Mouse (Mus musculus) intestine, postnatal 0 days (tissue): Measurements from ENCODE around the gene Slc39a13. TPM values are rescaled to one million over a fixed set of nuclear protein-coding genes. Genes with fewer than 3 reads are reported as not detected.

Experiments used
- ATAC-seq: fragments of 200-750 bp; cut with Nextera tagmentation; 2 replicates; pipeline ENCODE4 v1.8.0; 2017; ENCODE audit warnings: mild to moderate bottlenecking, moderate TSS enrichment, moderate library complexity
- H3K27ac ChIP-seq: fragments of 300-500 bp; sonication (generic); 2 replicates; pipeline ENCODE4 v1.5.1; 2014; ENCODE audit warnings: mild to moderate bottlenecking, low read depth, low read length, moderate library complexity
- H3K27me3 ChIP-seq: fragments of 300-500 bp; sonication (generic); replicated peaks from 2 replicates; pipeline ENCODE4 v1.6.1; 2014; ENCODE audit warnings: low read length, mixed read lengths; ENCODE audit not compliant: control insufficient read depth, insufficient read depth
- H3K36me3 ChIP-seq: fragments of 300-500 bp; sonication (generic); 2 replicates; pipeline ENCODE4 v1.6.1; 2014; ENCODE audit warnings: mild to moderate bottlenecking, moderate library complexity; ENCODE audit not compliant: control insufficient read depth, insufficient read depth
- H3K4me1 ChIP-seq: fragments of 300-500 bp; sonication (generic); replicated peaks from 2 replicates; pipeline ENCODE4 v1.6.1; 2014; ENCODE audit warnings: antibody characterized with exemption, low read length, mixed read lengths; ENCODE audit not compliant: control insufficient read depth, insufficient read depth
- H3K4me2 ChIP-seq: fragments of 300-500 bp; sonication (generic); replicated peaks from 2 replicates; pipeline ENCODE4 v1.6.1; 2014; ENCODE audit warnings: low read depth, mild to moderate bottlenecking, moderate library complexity
- H3K4me3 ChIP-seq: fragments of 300-500 bp; sonication (generic); 2 replicates; pipeline ENCODE4 v1.5.1; 2014; ENCODE audit warnings: low read depth, low read length
- H3K9ac ChIP-seq: fragments of 300-500 bp; sonication (generic); 2 replicates; pipeline ENCODE4 v1.6.1; 2014; ENCODE audit warnings: mild to moderate bottlenecking, low read depth, low read length
- H3K9me3 ChIP-seq: fragments of 300-500 bp; sonication (generic); 2 replicates; pipeline ENCODE4 v1.6.1; 2016; ENCODE audit warnings: mixed run types; ENCODE audit not compliant: control insufficient read depth
- CTCF ChIP-seq: sonication (generic); IDR thresholded peaks from 2 replicates; pipeline ENCODE4 v1.5.1; 2016; ENCODE audit warnings: low read depth, mild to moderate bottlenecking, control low read depth, antibody characterized with exemption, moderate library complexity
- WGBS: fragments of 180-500 bp; shearing (Covaris S2); extraction: QIAGEN DNeasy Blood & Tissue Kit; methylation state at CpG from one replicate; pipeline ENCODE4 v1.1.7; 2014; 5-methylcytosine and 5-hydroxymethylcytosine counted together
- polyA plus RNA-seq: library from polyadenylated mRNA; unstranded; fragments of >200 nt; fragmentation: Nextera tagmentation; extraction: Ambion mirVana; gene quantifications from 2 replicates; pipeline ENCODE4 v1.2.1, GENCODE M21; 2015

Gene Slc39a13
- polyA plus RNA-seq, 1 experiment from 2014 or later, result 15.0 TPM

GRCm38 (mm10) chr2:91086392-91087237 lies 16.4 kb upstream of the Slc39a13 start:
- no peaks in the 10 kb centered on the region for H3K9me3 ChIP-seq
- H3K4me2 ChIP-seq, result no peak overlapping the region
- H3K4me3 ChIP-seq, result no peak overlapping the region
- ATAC-seq, result no peak
- WGBS, result 76% methylated on average over 9 of the region's 9 CpGs
- H3K9ac ChIP-seq, result no peak overlapping the region
- no peaks in the 10 kb centered on the region for H3K4me1 ChIP-seq
- no peak overlapping the region for H3K27ac ChIP-seq
- TF ChIP-seq CTCF, result no peak
- H3K27me3 ChIP-seq, result no peaks in the 10 kb centered on the region
- H3K36me3 ChIP-seq, result no peaks in the 10 kb centered on the region

- Histone ChIP-seq H3K9me3 (no peaks in the 10 kb centered on the region), H3K4me3 (no peak overlapping the region), H3K27ac (no peak overlapping the region), H3K4me2 (no peak overlapping the region), H3K4me1 (no peaks in the 10 kb centered on the region), H3K36me3 (no peaks in the 10 kb centered on the region), H3K27me3 (no peaks in the 10 kb centered on the region), H3K9ac (no peak overlapping the region)
- ATAC-seq, result no peak
- no peak for TF ChIP-seq CTCF
- 88% methylated on average over 14 of the region's 14 CpGs for WGBS
Observed at GRCm38 (mm10) chr2:91085494-91086391, 15.5 kb upstream of the Slc39a13 start.

- Histone ChIP-seq H3K27ac (no peak overlapping the region; the same call in 1 of the 2 replicates), H3K9me3 (no peaks in the 10 kb centered on the region), H3K4me2 (no peak overlapping the region), H3K9ac (no peak overlapping the region), H3K27me3 (no peaks in the 10 kb centered on the region), H3K4me3 (no peak overlapping the region), H3K36me3 (no peaks in the 10 kb centered on the region), H3K4me1 (no peaks in the 10 kb centered on the region)
- ATAC-seq, result no peak
- no peak for TF ChIP-seq CTCF
- WGBS, result 81% methylated on average over 15 of the region's 15 CpGs
Observed at GRCm38 (mm10) chr2:91084179-91084820, 14.1 kb upstream of the Slc39a13 start.

- H3K9me3 ChIP-seq, result no peaks in the 10 kb centered on the region
- H3K27ac ChIP-seq, result no peak overlapping the region; the same call in 1 of the 2 replicates
- no peaks in the 10 kb centered on the region for H3K4me1 ChIP-seq
- no peak overlapping the region for H3K9ac ChIP-seq
- no peak for TF ChIP-seq CTCF
- H3K4me3 ChIP-seq, result no peak overlapping the region
- no peaks in the 10 kb centered on the region for H3K27me3 ChIP-seq
- H3K4me2 ChIP-seq, result no peak overlapping the region
- 47% methylated on average over 1 of the region's 1 CpGs for WGBS
- no peak for ATAC-seq
- no peaks in the 10 kb centered on the region for H3K36me3 ChIP-seq
Observed at GRCm38 (mm10) chr2:91083366-91083940, 13.2 kb upstream of the Slc39a13 start.

GRCm38 (mm10) chr2:91082844-91083243 lies 12.6 kb upstream of the Slc39a13 start:
- no peak overlapping the region for H3K4me2 ChIP-seq
- no peak overlapping the region for H3K27ac ChIP-seq
- no peaks in the 10 kb centered on the region for H3K4me1 ChIP-seq
- WGBS, result 59% methylated on average over 11 of the region's 11 CpGs
- no peak overlapping the region for H3K4me3 ChIP-seq
- no peaks in the 10 kb centered on the region for H3K27me3 ChIP-seq
- H3K9me3 ChIP-seq, result no peaks in the 10 kb centered on the region
- no peak overlapping the region for H3K9ac ChIP-seq
- no peak for ATAC-seq
- TF ChIP-seq CTCF, result no peak
- H3K36me3 ChIP-seq, result no peaks in the 10 kb centered on the region
